Mouse (Mus musculus): ENCODE measurements around the gene Sh2d7. TPM values are rescaled to one million over a fixed set of nuclear protein-coding genes. Genes with fewer than 3 reads are reported as not detected.

The Sh2d7 gene
- total RNA-seq (2014; rRNA removed) (not detected in 2 replicates), polyA plus RNA-seq (2012; rRNA removed) (not detected in 2 replicates)

GRCm38 (mm10) chr9:54538684-54539083 lies at the start of gene Sh2d7:
Gene Sh2d7, plus strand, starts transcription at chr9:54538984.
- no peak within 1 kb of the TSS for H3K9ac ChIP-seq (ENCODE audit: low read depth, low read length)
- DNase-seq (ENCODE audit: extremely low read depth, low read depth, low spot score), result no peak
- H3K4me3 ChIP-seq (ENCODE audit: insufficient read depth, low read depth, low read length), result no peak within 1 kb of the TSS
- H3K36me3 ChIP-seq (ENCODE audit: control insufficient read depth, insufficient read depth, low read length), result no peaks in the 10 kb centered on the region
- TF ChIP-seq POLR2A (IDR thresholded peaks at IDR 0.05; ENCODE audit: extremely low read depth, insufficient read depth, low read length), result no peak
- no peak for TF ChIP-seq CTCF (IDR thresholded peaks at IDR 0.05; ENCODE audit: low read depth, low read length)
- WGBS, result 95% methylated on average over 14 of the region's 14 CpGs
- H3K4me1 ChIP-seq (ENCODE audit: control insufficient read depth, insufficient read depth, low read length), result no peaks in the 10 kb centered on the region
- no peak within 1 kb of the TSS for H3K27ac ChIP-seq (replicated peaks; ENCODE audit: insufficient read depth, low read depth, low read length)
- H3K79me2 ChIP-seq (ENCODE audit: control insufficient read depth, insufficient read depth, low read length), result no peaks in the 10 kb centered on the region
- H3K27me3 ChIP-seq (ENCODE audit: control insufficient read depth, insufficient read depth, low read length), result no peaks in the 10 kb centered on the region

GRCm38 (mm10) chr9:54489599-54489998 lies 49.2 kb upstream of the Sh2d7 start:
- no peaks in the 10 kb centered on the region; the same call in 1 of the 2 replicates for H3K4me1 ChIP-seq (ENCODE audit: control insufficient read depth, insufficient read depth, low read length)
- no peak overlapping the region for H3K9ac ChIP-seq (ENCODE audit: low read depth, low read length)
- no peak overlapping the region for H3K4me3 ChIP-seq (ENCODE audit: insufficient read depth, low read depth, low read length)
- H3K27me3 ChIP-seq (ENCODE audit: control insufficient read depth, insufficient read depth, low read length), result no peaks in the 10 kb centered on the region
- no peak for TF ChIP-seq POLR2A (IDR thresholded peaks at IDR 0.05; ENCODE audit: extremely low read depth, insufficient read depth, low read length)
- TF ChIP-seq CTCF (IDR thresholded peaks at IDR 0.05; ENCODE audit: low read depth, low read length), result no peak
- H3K36me3 ChIP-seq (ENCODE audit: control insufficient read depth, insufficient read depth, low read length), result no peaks in the 10 kb centered on the region
- no peak for DNase-seq (ENCODE audit: extremely low read depth, low read depth, low spot score)
- WGBS, result 78% methylated on average over 2 of the region's 2 CpGs
- peaks cover 12% of the 10 kb centered on the region for H3K79me2 ChIP-seq (ENCODE audit: control insufficient read depth, insufficient read depth, low read length)
- H3K27ac ChIP-seq (replicated peaks; ENCODE audit: insufficient read depth, low read depth, low read length), result no peak overlapping the region

GRCm38 (mm10) chr9:54490431-54490830 lies 48.4 kb upstream of the Sh2d7 start:
- no peaks in the 10 kb centered on the region for H3K36me3 ChIP-seq (ENCODE audit: control insufficient read depth, insufficient read depth, low read length)
- peaks cover 9% of the 10 kb centered on the region for H3K79me2 ChIP-seq (ENCODE audit: control insufficient read depth, insufficient read depth, low read length)
- H3K27ac ChIP-seq (replicated peaks; ENCODE audit: insufficient read depth, low read depth, low read length), result no peak overlapping the region
- 91% methylated on average over 2 of the region's 2 CpGs for WGBS
- H3K4me1 ChIP-seq (ENCODE audit: control insufficient read depth, insufficient read depth, low read length), result no peaks in the 10 kb centered on the region; the same call in 1 of the 2 replicates
- H3K9ac ChIP-seq (ENCODE audit: low read depth, low read length), result no peak overlapping the region
- TF ChIP-seq POLR2A (IDR thresholded peaks at IDR 0.05; ENCODE audit: extremely low read depth, insufficient read depth, low read length), result no peak
- TF ChIP-seq CTCF (IDR thresholded peaks at IDR 0.05; ENCODE audit: low read depth, low read length), result no peak
- H3K4me3 ChIP-seq (ENCODE audit: insufficient read depth, low read depth, low read length), result no peak overlapping the region
- no peaks in the 10 kb centered on the region for H3K27me3 ChIP-seq (ENCODE audit: control insufficient read depth, insufficient read depth, low read length)
- no peak for DNase-seq (ENCODE audit: extremely low read depth, low read depth, low spot score)

GRCm38 (mm10) chr9:54499291-54499690 lies 39.5 kb upstream of the Sh2d7 start:
- peaks cover 1% of the 10 kb centered on the region; the same call in 1 of the 2 replicates for H3K4me1 ChIP-seq (ENCODE audit: control insufficient read depth, insufficient read depth, low read length)
- TF ChIP-seq POLR2A (IDR thresholded peaks at IDR 0.05; ENCODE audit: extremely low read depth, insufficient read depth, low read length) (no peak), CTCF (IDR thresholded peaks at IDR 0.05; ENCODE audit: low read depth, low read length) (no peak)
- no peak overlapping the region for H3K9ac ChIP-seq (ENCODE audit: low read depth, low read length)
- peaks cover 10% of the 10 kb centered on the region; the same call in 1 of the 2 replicates for H3K79me2 ChIP-seq (ENCODE audit: control insufficient read depth, insufficient read depth, low read length)
- no peak overlapping the region for H3K27ac ChIP-seq (replicated peaks; ENCODE audit: insufficient read depth, low read depth, low read length)
- DNase-seq (ENCODE audit: extremely low read depth, low read depth, low spot score), result peak; percentile 66
- H3K4me3 ChIP-seq (ENCODE audit: insufficient read depth, low read depth, low read length), result no peak overlapping the region
- no peaks in the 10 kb centered on the region for H3K27me3 ChIP-seq (ENCODE audit: control insufficient read depth, insufficient read depth, low read length)
- no peaks in the 10 kb centered on the region for H3K36me3 ChIP-seq (ENCODE audit: control insufficient read depth, insufficient read depth, low read length)
- WGBS, result 69% methylated on average over 6 of the region's 6 CpGs

- no peaks in the 10 kb centered on the region for H3K36me3 ChIP-seq (ENCODE audit: control insufficient read depth, insufficient read depth, low read length)
- H3K4me1 ChIP-seq (ENCODE audit: control insufficient read depth, insufficient read depth, low read length), result peaks cover 1% of the 10 kb centered on the region; the same call in 1 of the 2 replicates
- peak; percentile 29 for DNase-seq (ENCODE audit: extremely low read depth, low read depth, low spot score)
- H3K4me3 ChIP-seq (ENCODE audit: insufficient read depth, low read depth, low read length), result no peak overlapping the region
- no peaks in the 10 kb centered on the region for H3K27me3 ChIP-seq (ENCODE audit: control insufficient read depth, insufficient read depth, low read length)
- 67% methylated on average over 3 of the region's 3 CpGs for WGBS
- peaks cover 10% of the 10 kb centered on the region; the same call in 1 of the 2 replicates for H3K79me2 ChIP-seq (ENCODE audit: control insufficient read depth, insufficient read depth, low read length)
- TF ChIP-seq CTCF (IDR thresholded peaks at IDR 0.05; ENCODE audit: low read depth, low read length) (no peak), POLR2A (IDR thresholded peaks at IDR 0.05; ENCODE audit: extremely low read depth, insufficient read depth, low read length) (no peak)
- H3K9ac ChIP-seq (ENCODE audit: low read depth, low read length), result no peak overlapping the region
- H3K27ac ChIP-seq (replicated peaks; ENCODE audit: insufficient read depth, low read depth, low read length), result no peak overlapping the region
These were observed 39.0 kb upstream of the Sh2d7 start for GRCm38 (mm10) chr9:54499791-54500190.

GRCm38 (mm10) chr9:54500832-54501452 lies 37.8 kb upstream of the Sh2d7 start:
- H3K27me3 ChIP-seq (ENCODE audit: control insufficient read depth, insufficient read depth, low read length), result no peaks in the 10 kb centered on the region
- peak overlapping the region; percentile 93 for H3K9ac ChIP-seq (ENCODE audit: low read depth, low read length)
- H3K27ac ChIP-seq (replicated peaks; ENCODE audit: insufficient read depth, low read depth, low read length), result peak overlapping the region; percentile 73
- DNase-seq (ENCODE audit: extremely low read depth, low read depth, low spot score), result peak; percentile 53
- no peaks in the 10 kb centered on the region for H3K36me3 ChIP-seq (ENCODE audit: control insufficient read depth, insufficient read depth, low read length)
- H3K4me3 ChIP-seq (ENCODE audit: insufficient read depth, low read depth, low read length), result peak overlapping the region; percentile 94
- peaks cover 1% of the 10 kb centered on the region; the same call in 1 of the 2 replicates for H3K4me1 ChIP-seq (ENCODE audit: control insufficient read depth, insufficient read depth, low read length)
- TF ChIP-seq POLR2A (IDR thresholded peaks at IDR 0.05; ENCODE audit: extremely low read depth, insufficient read depth, low read length), result no peak
- TF ChIP-seq CTCF (IDR thresholded peaks at IDR 0.05; ENCODE audit: low read depth, low read length), result no peak
- WGBS, result under 1% methylated on average over 43 of the region's 43 CpGs
- peaks cover 10% of the 10 kb centered on the region; the same call in 1 of the 2 replicates for H3K79me2 ChIP-seq (ENCODE audit: control insufficient read depth, insufficient read depth, low read length)

Data from liver, adult 2 months (tissue).